Mouse (Mus musculus) forebrain, embryonic 11.5 days (tissue): Measurements from ENCODE around the gene Agpat4. TPM values are rescaled to one million over a fixed set of nuclear protein-coding genes. Genes with fewer than 3 reads are reported as not detected.

Experiments used
- ATAC-seq: fragments of 200-750 bp; cut with Nextera tagmentation; replicated peaks from 2 replicates; pipeline ENCODE4 v1.8.0; 2017; ENCODE audit warnings: moderate TSS enrichment; ENCODE audit not compliant: low FRiP score
- DNase-seq: peaks from one replicate; pipeline ENCODE4 v3.0.0-alpha.2; 2017; ENCODE audit warnings: low spot score
- H3K27ac ChIP-seq: fragments of 300-500 bp; sonication (generic); 2 replicates; pipeline ENCODE4 v1.5.1; 2014; ENCODE audit warnings: low read depth, low read length
- H3K27me3 ChIP-seq: fragments of 300-500 bp; sonication (generic); 2 replicates; pipeline ENCODE4 v1.6.1; 2014; ENCODE audit warnings: mild to moderate bottlenecking, low read length, mixed read lengths; ENCODE audit not compliant: control insufficient read depth, insufficient read depth
- H3K36me3 ChIP-seq: fragments of 300-500 bp; sonication (generic); 2 replicates; pipeline ENCODE4 v1.6.1; 2014; ENCODE audit warnings: mild to moderate bottlenecking, low read length, moderate library complexity, mixed read lengths; ENCODE audit not compliant: control insufficient read depth, insufficient read depth
- H3K4me1 ChIP-seq: fragments of 300-500 bp; sonication (generic); replicated peaks from 2 replicates; pipeline ENCODE4 v1.6.1; 2014; ENCODE audit warnings: low read length, mixed read lengths; ENCODE audit not compliant: control insufficient read depth, insufficient read depth
- H3K4me2 ChIP-seq: fragments of 300-500 bp; sonication (generic); 2 replicates; pipeline ENCODE4 v1.6.1; 2014; ENCODE audit warnings: low read depth, mild to moderate bottlenecking, low read length, moderate library complexity, mixed read lengths; ENCODE audit not compliant: severe bottlenecking
- H3K4me3 ChIP-seq: fragments of 300-500 bp; sonication (generic); 2 replicates; pipeline ENCODE4 v1.5.1; 2014; ENCODE audit warnings: low read depth, low read length
- H3K9ac ChIP-seq: fragments of 300-500 bp; sonication (generic); 2 replicates; pipeline ENCODE4 v1.6.1; 2014; ENCODE audit warnings: low read length
- H3K9me3 ChIP-seq: fragments of 300-500 bp; sonication (generic); 2 replicates; pipeline ENCODE4 v1.6.1; 2016; ENCODE audit warnings: low read length, mixed read lengths; ENCODE audit not compliant: control insufficient read depth
- WGBS: fragments of 180-500 bp; shearing (Covaris S2); extraction: QIAGEN DNeasy Blood & Tissue Kit; methylation state at CpG from one replicate; pipeline ENCODE4 v1.1.7; 2014; 5-methylcytosine and 5-hydroxymethylcytosine counted together
- polyA plus RNA-seq: library from polyadenylated mRNA; unstranded; fragments of >200 nt; fragmentation: Nextera tagmentation; extraction: Ambion mirVana; gene quantifications from 2 replicates; pipeline ENCODE4 v1.2.1, GENCODE M21; 2014

Agpat4 gene
- polyA plus RNA-seq, 1 experiment from 2014 or later: 35.6 TPM

DNA sequence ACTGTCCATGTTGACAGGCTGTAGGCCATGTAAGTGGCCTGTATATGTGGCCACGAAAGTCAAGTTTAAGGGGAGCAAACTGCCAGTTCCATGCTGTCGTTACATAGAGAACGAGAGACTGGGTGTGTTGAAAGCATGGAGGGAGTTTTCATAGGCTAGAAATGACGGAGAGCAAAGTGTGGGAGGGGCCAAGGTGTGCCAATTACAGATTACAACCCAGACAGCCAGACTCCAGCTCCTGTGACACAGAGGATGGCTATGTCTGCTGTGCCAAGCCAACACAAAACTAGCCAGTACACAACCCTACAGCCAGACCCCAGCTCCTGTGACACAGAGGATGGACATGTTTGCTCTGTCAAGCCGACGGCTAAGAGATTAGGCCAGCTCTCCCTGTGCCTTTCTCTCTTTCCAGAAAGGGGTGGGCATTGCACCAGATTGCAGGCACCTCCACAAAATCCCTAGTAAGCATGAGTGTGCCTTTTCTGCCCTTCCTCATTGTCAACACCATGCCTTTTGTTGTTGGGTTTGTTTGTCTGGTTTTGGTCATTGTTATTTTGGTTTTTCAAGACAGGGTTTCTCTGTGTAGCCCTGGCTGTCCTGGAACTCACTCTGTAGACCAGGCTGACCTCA lies 30.8 kb downstream of the Agpat4 start:
- no peak for ATAC-seq

DNA sequence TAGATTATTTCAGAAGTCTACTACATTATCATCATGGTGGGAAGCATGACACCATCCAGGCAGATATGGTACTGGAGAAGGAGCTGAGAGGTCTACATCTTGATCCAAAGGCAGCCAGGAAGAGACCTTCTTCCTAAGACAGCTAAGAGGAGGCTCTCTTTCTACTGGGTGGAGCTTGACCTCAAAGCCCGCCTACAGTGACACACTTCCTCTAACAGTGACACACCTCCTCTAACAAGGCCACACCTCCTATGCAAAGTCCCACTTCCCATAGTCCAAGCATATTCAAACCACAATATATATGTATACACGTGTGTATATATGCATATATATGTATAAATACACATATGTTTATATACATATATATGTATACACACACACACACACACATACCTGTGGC lies 32.5 kb downstream of the Agpat4 start:
- WGBS: 96% methylated on average over 2 of the region's 2 CpGs
- Histone ChIP-seq H3K27ac (no peak overlapping the region), H3K9me3 (no peaks in the 10 kb centered on the region), H3K27me3 (no peaks in the 10 kb centered on the region), H3K4me1 (no peaks in the 10 kb centered on the region), H3K4me3 (no peak overlapping the region), H3K4me2 (no peak overlapping the region), H3K9ac (no peak overlapping the region), H3K36me3 (no peaks in the 10 kb centered on the region; the same call in 1 of the 2 replicates)
- DNase-seq (no peak), ATAC-seq (no peak)

More for the DNA sequence above, 30.8 kb downstream of the Agpat4 start:
- DNase-seq: no peak
- H3K9me3 ChIP-seq: no peaks in the 10 kb centered on the region
- no peak overlapping the region for H3K4me3 ChIP-seq
- H3K9ac ChIP-seq: no peak overlapping the region
- H3K27me3 ChIP-seq: no peaks in the 10 kb centered on the region
- H3K27ac ChIP-seq: no peak overlapping the region
- no peaks in the 10 kb centered on the region; the same call in 1 of the 2 replicates for H3K36me3 ChIP-seq
- no peak overlapping the region for H3K4me2 ChIP-seq
- no peaks in the 10 kb centered on the region for H3K4me1 ChIP-seq
- 92% methylated on average over 6 of the region's 6 CpGs for WGBS

DNA sequence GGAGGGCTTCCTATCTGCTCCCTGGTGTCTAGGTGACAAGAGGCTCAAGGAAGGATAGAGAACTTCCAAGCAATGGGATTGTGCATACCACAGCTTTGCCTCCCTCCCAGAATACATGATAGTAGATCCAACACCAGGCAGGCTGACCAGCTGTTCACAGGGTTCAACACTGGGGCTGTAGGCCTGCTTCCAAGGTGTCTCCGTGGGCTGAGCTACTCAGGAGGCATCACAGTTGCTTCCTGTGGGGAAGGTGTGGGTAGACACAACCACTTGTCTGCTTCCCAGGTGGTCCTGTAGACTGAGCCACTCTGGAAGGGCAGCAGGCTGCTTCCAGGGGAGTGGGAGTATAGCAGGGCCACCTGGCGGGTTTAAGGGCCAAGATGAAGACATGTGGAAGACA lies 35.8 kb downstream of the Agpat4 start:
- Histone ChIP-seq H3K9ac (no peak overlapping the region), H3K36me3 (no peaks in the 10 kb centered on the region; the same call in 1 of the 2 replicates), H3K27ac (no peak overlapping the region), H3K4me2 (no peak overlapping the region), H3K27me3 (no peaks in the 10 kb centered on the region), H3K4me3 (no peak overlapping the region), H3K9me3 (no peaks in the 10 kb centered on the region), H3K4me1 (no peaks in the 10 kb centered on the region)
- no peak for DNase-seq
- no peak for ATAC-seq
- 84% methylated on average over 2 of the region's 2 CpGs for WGBS

DNA sequence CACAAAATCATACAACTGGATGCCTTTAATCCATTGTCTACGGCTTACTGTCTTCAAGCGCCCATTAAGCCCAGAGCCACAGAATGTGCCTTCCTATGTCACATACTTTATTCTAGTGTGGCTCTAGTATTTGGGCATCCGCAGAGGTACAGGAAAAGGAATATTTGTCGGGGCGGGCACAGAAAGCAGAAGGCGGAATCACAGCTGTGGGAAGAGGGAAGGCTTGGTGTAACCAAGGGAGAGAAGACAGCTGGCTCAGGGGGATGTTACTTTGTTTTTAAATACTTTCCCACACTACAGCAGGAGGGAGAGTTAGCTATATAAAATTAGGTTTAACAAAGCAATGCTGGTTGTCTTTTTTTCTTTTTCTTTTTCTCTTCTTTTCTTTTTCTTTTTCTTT lies 36.7 kb downstream of the Agpat4 start:
- H3K4me1 ChIP-seq: no peaks in the 10 kb centered on the region
- H3K27ac ChIP-seq: no peak overlapping the region
- no peak overlapping the region for H3K9ac ChIP-seq
- H3K36me3 ChIP-seq: no peaks in the 10 kb centered on the region; the same call in 1 of the 2 replicates
- ATAC-seq: no peak
- no peak for DNase-seq
- H3K4me3 ChIP-seq: no peak overlapping the region
- H3K27me3 ChIP-seq: no peaks in the 10 kb centered on the region
- no peaks in the 10 kb centered on the region for H3K9me3 ChIP-seq
- WGBS: 94% methylated on average over 6 of the region's 6 CpGs
- no peak overlapping the region for H3K4me2 ChIP-seq

DNA sequence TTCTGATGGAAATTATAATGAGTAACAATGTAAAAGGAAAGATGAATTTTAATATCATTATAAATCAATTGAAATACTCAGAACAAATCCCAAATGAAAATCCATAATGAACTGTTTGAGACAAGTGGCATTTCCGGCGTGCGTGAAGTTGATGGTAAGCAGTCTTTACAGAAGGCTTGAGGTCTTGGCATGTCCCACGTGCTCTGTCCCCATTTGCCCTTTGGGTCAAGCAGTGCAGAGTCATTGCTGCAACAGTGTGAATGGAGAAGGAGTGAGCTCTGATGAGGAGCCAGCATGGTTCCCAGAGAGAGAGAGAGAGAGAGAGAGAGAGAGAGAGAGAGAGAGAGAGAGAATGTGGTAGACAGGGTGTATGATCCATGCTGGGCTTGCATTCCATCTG lies 37.4 kb downstream of the Agpat4 start:
- no peaks in the 10 kb centered on the region for H3K27me3 ChIP-seq
- H3K4me1 ChIP-seq: no peaks in the 10 kb centered on the region
- H3K27ac ChIP-seq: no peak overlapping the region
- 95% methylated on average over 4 of the region's 4 CpGs for WGBS
- H3K36me3 ChIP-seq: no peaks in the 10 kb centered on the region; the same call in 1 of the 2 replicates
- ATAC-seq (no peak), DNase-seq (no peak)
- H3K9me3 ChIP-seq: no peaks in the 10 kb centered on the region
- no peak overlapping the region for H3K9ac ChIP-seq
- H3K4me3 ChIP-seq: no peak overlapping the region
- no peak overlapping the region for H3K4me2 ChIP-seq

DNA sequence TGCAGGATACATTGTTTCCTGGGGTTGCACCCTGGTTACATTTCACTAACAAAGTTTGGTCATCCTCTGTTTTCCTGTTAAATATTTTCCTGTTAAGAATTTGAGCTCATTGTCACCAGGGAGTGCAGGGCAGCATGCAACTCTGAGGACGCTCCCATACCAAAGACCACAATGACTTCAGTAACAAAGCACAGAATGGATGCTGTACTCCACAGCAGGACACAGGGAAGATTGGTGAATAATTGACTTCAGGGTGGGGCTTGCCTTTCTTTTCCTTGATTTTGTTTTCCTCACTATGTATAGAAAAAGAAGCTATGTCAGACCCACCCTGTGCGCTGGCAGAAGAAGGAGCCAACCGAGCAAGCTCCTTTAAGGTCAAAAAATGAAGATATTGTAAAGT lies 38.2 kb downstream of the Agpat4 start:
- ATAC-seq: no peak
- 88% methylated on average over 3 of the region's 3 CpGs for WGBS

DNA sequence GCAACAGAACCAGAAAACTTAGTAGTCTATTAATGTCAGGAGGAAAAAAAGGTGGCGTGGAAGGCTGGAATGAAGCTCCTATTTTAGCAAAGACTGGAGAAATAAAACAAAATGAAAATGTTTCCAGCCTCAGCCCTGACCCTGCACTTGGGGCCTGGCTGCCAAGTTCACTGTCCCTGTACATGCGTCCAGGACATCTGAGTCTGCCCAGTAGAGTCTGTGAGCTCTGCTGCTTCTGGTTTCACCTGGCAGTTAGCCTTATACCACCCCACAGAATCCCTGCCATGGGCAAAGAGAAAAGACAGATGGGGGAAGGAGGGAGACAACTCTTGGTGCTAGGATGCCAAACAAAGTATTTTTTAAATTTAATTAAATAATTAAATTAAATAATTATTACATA lies 38.7 kb downstream of the Agpat4 start:
- Histone ChIP-seq H3K9ac (no peak overlapping the region), H3K27me3 (no peaks in the 10 kb centered on the region), H3K9me3 (no peaks in the 10 kb centered on the region), H3K36me3 (no peaks in the 10 kb centered on the region; the same call in 1 of the 2 replicates), H3K4me1 (no peaks in the 10 kb centered on the region), H3K4me3 (no peak overlapping the region), H3K4me2 (no peak overlapping the region), H3K27ac (no peak overlapping the region)
- no peak for DNase-seq
- no peak for ATAC-seq
- 91% methylated on average over 2 of the region's 2 CpGs for WGBS

More for the DNA sequence above, 38.2 kb downstream of the Agpat4 start:
- DNase-seq: no peak
- no peaks in the 10 kb centered on the region for H3K27me3 ChIP-seq
- H3K4me1 ChIP-seq: no peaks in the 10 kb centered on the region
- no peak overlapping the region for H3K9ac ChIP-seq
- H3K4me2 ChIP-seq: no peak overlapping the region
- H3K27ac ChIP-seq: no peak overlapping the region
- no peaks in the 10 kb centered on the region; the same call in 1 of the 2 replicates for H3K36me3 ChIP-seq
- no peak overlapping the region for H3K4me3 ChIP-seq
- H3K9me3 ChIP-seq: no peaks in the 10 kb centered on the region

DNA sequence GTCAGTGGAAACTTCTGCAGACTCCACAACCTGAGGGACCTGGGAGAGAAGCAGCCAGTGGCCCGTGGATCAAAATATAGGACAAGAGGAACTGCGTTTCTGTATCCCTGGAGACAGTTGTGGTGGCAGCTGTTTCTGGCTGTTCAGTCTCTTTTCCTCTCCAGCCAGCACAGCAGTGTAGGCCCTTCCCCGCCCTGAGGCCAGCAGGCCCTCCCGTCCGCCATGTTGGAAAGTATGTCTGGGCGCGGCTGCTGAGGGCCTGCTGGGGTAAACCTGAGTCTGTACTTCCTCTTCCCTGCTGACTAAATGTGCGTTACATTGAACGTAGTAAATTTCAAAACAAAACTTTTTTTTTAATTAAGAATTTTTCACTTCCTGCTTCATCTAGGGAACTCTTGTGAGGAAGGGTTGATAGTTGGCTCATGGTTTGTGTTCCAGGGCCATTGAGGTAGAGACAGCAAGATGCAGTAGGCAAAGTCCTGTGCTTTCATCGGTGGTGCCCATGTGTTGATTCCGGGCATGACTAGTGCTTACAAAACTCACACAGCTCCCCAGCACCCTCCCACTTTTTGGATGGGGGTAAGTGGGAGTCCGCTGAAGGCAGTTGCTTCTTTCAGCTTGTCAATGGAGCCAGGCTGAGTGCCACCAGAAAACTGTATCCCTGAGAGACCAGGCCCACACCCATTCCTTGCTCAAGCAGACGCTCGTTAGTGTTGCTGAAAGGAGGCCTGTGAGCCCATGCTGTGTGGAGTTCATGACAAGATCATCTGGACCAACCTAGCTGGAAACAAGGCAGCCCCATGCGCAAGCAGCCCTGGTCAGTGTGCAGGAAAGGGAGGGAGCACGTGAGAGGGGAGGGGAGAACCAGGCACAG lies 40.9 kb downstream of the Agpat4 start:
- 84% methylated on average over 16 of the region's 16 CpGs for WGBS

More for the DNA sequence above, 40.9 kb downstream of the Agpat4 start:
- ATAC-seq (no peak), DNase-seq (no peak)
- Histone ChIP-seq H3K4me3 (no peak overlapping the region), H3K9ac (no peak overlapping the region), H3K27ac (no peak overlapping the region), H3K4me2 (no peak overlapping the region), H3K27me3 (no peaks in the 10 kb centered on the region), H3K9me3 (no peaks in the 10 kb centered on the region), H3K36me3 (no peaks in the 10 kb centered on the region; the same call in 1 of the 2 replicates), H3K4me1 (no peaks in the 10 kb centered on the region)
